Mouse (Mus musculus): Measurements from ENCODE around the gene Socs1. TPM values are rescaled to one million over a fixed set of nuclear protein-coding genes. Genes with fewer than 3 reads are reported as not detected.
A peak's percentile ranks its signal among the peaks of the same experiment; 100 is the strongest.

Socs1 gene
- polyA plus RNA-seq, 1 experiment from 2014 or later, result 4.2 TPM

DNA sequence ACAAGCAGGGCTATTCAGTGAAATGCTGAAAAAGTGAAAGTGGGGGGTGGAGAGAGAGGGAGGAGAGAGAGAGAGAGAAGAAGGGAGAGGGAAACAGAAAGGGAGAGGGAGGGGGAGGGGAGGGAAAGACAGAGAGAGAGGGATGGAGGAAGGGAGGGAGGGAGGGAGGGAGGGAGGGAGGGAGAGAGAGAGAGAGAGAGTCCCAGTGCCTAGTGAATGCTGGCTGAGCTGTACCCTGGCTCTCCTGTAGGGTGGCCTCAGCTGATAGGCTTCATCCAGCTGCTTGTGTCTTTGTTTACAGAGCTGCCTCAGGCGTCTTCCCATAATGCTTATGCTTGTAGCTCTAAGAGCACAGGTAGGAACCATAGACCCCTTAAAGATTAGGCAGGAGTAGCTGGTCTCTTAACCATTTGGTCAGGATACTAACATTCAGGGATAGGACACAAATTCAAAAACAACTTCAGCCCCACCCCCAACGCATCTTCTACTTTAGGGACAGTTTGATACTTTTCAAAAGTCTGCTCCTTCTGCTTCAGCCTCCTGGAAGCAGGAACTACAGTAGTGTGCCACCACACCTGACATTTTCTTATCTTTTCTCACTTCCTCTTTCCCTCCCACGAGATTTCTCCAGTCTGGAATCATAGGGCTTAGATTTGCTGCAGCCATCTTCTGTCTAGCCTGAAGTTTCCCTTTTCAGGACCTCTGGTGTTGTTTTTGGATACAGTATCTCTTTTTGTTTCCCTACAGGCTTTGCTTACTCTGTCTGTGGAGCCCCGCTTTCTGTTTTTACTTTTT is 14.6 kb downstream of the Socs1 start:
- Histone ChIP-seq H3K9me3 (no peaks in the 10 kb centered on the region), H3K27ac (replicated peaks) (no peak overlapping the region), H3K27me3 (replicated peaks; ENCODE audit: low read depth, poor library complexity, severe bottlenecking) (0 out of 2 replicates have a peak, but pooled peaks cover 7% of the 10 kb centered on the region), H3K4me1 (peaks cover 21% of the 10 kb centered on the region), H3K4me3 (no peak overlapping the region), H3K36me3 (replicated peaks) (no peaks in the 10 kb centered on the region)
- peak; percentile 27 for DNase-seq (ENCODE audit: low spot score)
- WGBS, result 48% methylated on average over 4 of the region's 4 CpGs

DNA sequence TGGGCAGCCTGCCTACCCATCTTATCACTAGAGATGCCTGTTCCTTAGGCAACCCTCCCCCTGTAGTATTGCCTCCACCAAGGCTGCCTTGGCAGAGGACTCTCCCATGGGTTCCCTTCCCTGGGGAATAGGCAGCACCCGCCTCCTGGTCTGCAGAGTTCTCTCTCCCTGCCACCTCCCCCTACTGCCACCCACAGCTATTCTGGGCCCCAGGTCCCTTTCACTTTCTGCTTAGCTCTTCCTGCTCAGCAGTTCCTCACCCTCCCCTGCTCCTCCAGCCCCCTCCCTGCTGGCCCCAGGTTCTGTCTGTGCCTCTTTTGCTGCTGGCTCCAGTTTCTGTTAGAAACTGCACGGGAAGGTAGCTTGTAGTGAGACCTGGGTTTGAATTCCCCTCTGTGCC is 15.7 kb downstream of the Socs1 start:
- 0 out of 2 replicates have a peak, but pooled peaks cover 7% of the 10 kb centered on the region for H3K27me3 ChIP-seq (replicated peaks; ENCODE audit: low read depth, poor library complexity, severe bottlenecking)
- H3K4me1 ChIP-seq, result peaks cover 21% of the 10 kb centered on the region
- H3K4me3 ChIP-seq, result no peak overlapping the region
- H3K27ac ChIP-seq (replicated peaks), result no peak overlapping the region
- H3K9me3 ChIP-seq, result no peaks in the 10 kb centered on the region
- H3K36me3 ChIP-seq (replicated peaks), result no peaks in the 10 kb centered on the region
- DNase-seq (ENCODE audit: low spot score), result no peak
- WGBS, result 28% methylated on average over 2 of the region's 2 CpGs

DNA sequence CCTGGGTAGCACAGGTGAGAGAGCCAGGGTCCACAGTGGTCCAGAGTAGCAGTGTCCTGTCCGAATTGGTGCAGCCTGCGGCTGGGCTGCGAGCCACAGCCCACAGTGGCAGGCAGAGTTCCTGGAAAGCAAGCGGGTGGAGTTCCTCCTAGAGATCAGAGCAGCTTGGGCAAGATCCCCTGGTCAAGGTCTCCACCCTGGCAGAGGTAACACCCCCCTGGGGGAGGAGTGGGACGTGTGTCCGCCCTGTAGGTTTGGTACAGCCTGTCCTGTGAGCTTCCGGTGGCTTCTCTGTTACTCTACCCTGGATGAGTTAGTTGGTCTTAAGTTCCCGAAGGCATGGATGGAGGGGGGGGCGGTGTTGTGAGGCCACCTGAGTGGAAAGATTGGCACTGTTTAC is 16.5 kb downstream of the Socs1 start:
- no peaks in the 10 kb centered on the region for H3K36me3 ChIP-seq (replicated peaks)
- no peak for DNase-seq (ENCODE audit: low spot score)
- 55% methylated on average over 9 of the region's 9 CpGs for WGBS
- no peaks in the 10 kb centered on the region for H3K9me3 ChIP-seq
- peaks cover 21% of the 10 kb centered on the region for H3K4me1 ChIP-seq
- H3K4me3 ChIP-seq, result no peak overlapping the region
- H3K27me3 ChIP-seq (replicated peaks; ENCODE audit: low read depth, poor library complexity, severe bottlenecking), result 0 out of 2 replicates have a peak, but pooled peaks cover 7% of the 10 kb centered on the region
- H3K27ac ChIP-seq (replicated peaks), result no peak overlapping the region

DNA sequence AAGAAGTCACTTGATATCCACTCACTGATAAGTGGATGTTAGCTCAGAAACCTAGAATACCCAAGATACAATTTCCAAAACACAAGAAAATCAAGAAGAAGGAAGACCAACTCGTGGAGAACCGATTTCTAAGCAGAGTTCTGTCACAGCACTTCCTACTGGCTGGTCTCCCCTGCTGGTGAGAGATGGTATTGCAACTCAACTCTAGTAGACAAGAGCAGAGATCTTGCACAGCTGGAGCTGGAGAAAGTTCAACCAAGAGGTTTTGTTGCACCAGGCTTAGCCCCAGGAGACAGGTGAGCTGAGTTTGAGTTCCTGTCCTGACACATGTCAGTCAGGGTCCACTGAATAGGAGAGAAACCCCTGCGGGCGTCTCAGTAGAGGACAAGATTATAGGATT is 18.2 kb downstream of the Socs1 start:
- WGBS, result 47% methylated on average over 4 of the region's 4 CpGs

DNA sequence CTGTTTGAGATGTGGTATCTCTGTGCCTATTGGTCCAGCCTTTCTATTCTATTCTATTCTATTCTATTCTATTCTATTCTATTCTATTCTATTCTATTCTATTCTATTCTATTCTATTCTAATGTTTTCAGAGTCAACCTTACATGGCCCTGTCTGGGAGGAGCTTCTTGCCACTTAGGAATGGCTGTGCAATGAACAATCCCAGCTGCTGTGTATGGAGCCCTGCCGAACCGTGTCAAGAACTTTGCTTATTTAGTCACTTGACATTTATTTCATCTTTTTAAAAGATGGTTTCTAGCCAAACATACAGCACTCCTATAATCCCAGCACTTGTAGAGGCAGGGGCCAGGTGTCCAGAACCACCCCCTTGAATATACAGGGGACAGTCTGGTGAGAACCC is 21.0 kb downstream of the Socs1 start:
- no peak for DNase-seq (ENCODE audit: low spot score)
- H3K4me3 ChIP-seq, result no peak overlapping the region
- WGBS, result 80% methylated on average over 2 of the region's 2 CpGs

More for the DNA sequence above, 18.2 kb downstream of the Socs1 start:
- peaks cover 21% of the 10 kb centered on the region for H3K4me1 ChIP-seq
- H3K27ac ChIP-seq (replicated peaks), result no peak overlapping the region
- H3K36me3 ChIP-seq (replicated peaks), result no peaks in the 10 kb centered on the region
- H3K4me3 ChIP-seq, result no peak overlapping the region
- peaks cover 7% of the 10 kb centered on the region; the same call in 1 of the 2 replicates for H3K27me3 ChIP-seq (replicated peaks; ENCODE audit: low read depth, poor library complexity, severe bottlenecking)
- no peaks in the 10 kb centered on the region for H3K9me3 ChIP-seq
- DNase-seq (ENCODE audit: low spot score), result peak; percentile 67

DNA sequence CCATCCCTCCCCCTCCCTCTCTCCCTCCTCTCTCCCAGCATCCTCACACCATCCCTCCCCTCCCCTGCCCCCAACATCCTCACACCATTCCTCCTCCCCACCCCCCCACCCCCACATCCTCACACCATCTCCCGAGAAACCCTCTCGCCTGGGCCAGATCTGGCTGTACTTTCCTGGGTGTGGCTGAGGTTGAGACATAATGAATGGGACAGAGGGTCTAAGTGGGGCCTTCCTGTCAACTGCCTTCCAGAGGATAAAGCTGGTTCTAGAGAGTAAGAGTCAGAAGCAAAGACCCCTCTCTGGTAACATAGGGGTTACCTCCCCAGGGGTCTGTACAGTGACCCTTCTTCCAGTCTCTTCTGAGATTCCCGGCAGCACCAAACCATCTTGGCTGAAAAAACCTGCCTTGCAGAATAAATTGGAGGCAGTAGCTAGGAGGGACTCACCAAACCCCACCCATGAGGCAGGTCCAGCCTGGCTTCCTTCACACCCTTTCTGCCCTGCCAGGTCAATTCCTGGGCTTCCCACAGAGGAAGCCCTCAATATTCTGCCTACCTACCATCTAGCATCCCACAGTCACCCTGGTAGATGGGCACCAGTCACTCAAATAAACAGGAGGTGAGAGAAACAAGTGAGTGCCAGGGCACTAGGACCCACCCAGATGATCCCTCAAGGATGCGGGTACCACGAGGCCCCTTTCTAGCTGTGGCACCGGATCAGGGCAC is 21.6 kb downstream of the Socs1 start:
- H3K27me3 ChIP-seq (replicated peaks; ENCODE audit: low read depth, poor library complexity, severe bottlenecking), result no peaks in the 10 kb centered on the region; the same call in 1 of the 2 replicates
- WGBS, result 63% methylated on average over 6 of the region's 6 CpGs

More for the DNA sequence above, 21.0 kb downstream of the Socs1 start:
- Histone ChIP-seq H3K4me1 (peaks cover 10% of the 10 kb centered on the region), H3K27me3 (replicated peaks; ENCODE audit: low read depth, poor library complexity, severe bottlenecking) (peaks cover 2% of the 10 kb centered on the region; the same call in 1 of the 2 replicates), H3K36me3 (replicated peaks) (no peaks in the 10 kb centered on the region), H3K27ac (replicated peaks) (no peak overlapping the region), H3K9me3 (no peaks in the 10 kb centered on the region)

DNA sequence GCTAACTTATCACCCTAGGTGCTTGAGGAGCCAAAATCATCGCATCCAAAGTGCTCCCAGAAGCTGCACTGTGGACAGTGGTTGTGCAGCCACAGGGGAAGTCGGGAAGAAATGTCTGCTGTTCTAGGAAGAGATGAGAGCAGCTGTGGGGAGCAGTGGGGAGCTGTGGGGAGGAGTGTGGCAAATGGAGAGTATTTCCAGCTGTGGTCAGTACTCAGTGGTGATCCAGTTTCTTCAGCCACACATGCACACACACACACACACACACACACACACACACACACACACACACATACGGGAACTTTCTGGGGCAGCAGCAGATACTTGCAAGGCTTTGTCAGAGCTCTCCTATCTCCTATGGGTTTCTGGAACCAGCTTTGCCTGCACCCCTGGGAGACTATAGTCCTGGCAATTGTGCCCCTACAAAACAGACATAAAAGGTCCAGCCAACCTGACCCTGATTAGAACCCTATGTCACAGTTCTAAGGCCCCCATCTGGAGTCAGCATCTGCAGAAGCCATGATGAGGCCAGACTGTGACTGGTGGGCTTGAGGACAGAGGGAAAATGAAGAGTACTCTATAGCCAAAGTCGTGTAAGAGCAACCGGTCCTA is 22.7 kb downstream of the Socs1 start:
- 76% methylated on average over 5 of the region's 5 CpGs for WGBS
- no peak overlapping the region for H3K4me3 ChIP-seq

More for the DNA sequence above, 21.6 kb downstream of the Socs1 start:
- Histone ChIP-seq H3K4me1 (peaks cover 8% of the 10 kb centered on the region), H3K9me3 (no peaks in the 10 kb centered on the region), H3K36me3 (replicated peaks) (no peaks in the 10 kb centered on the region), H3K4me3 (no peak overlapping the region), H3K27ac (replicated peaks) (no peak overlapping the region)
- DNase-seq (ENCODE audit: low spot score), result no peak

DNA sequence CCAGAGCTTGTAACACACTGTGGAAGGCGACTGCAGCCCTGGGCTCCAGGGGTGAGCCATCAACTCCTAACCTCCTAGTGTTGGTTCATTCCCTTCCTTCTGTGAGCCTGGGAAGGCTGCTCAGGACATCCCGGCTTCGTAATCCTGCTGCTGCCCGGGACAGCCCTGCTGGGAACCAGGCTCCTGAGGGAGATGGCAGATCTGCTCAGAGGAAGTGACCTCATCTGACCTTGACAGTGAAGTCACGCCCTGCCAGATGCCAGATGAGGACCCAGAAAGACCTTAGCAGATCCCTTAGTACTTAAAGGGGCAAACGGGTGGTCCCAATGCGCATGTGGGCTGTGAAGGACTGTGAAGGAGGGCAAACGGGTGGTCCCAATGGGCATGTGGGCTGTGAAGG is 24.2 kb downstream of the Socs1 start:
- peaks cover 8% of the 10 kb centered on the region for H3K4me1 ChIP-seq
- H3K27ac ChIP-seq (replicated peaks), result no peak overlapping the region
- no peaks in the 10 kb centered on the region; the same call in 1 of the 2 replicates for H3K27me3 ChIP-seq (replicated peaks; ENCODE audit: low read depth, poor library complexity, severe bottlenecking)
- H3K36me3 ChIP-seq (replicated peaks), result no peaks in the 10 kb centered on the region
- no peaks in the 10 kb centered on the region for H3K9me3 ChIP-seq
- no peak overlapping the region for H3K4me3 ChIP-seq
- 59% methylated on average over 8 of the region's 8 CpGs for WGBS
- no peak for DNase-seq (ENCODE audit: low spot score)

More for the DNA sequence above, 22.7 kb downstream of the Socs1 start:
- Histone ChIP-seq H3K27ac (replicated peaks) (no peak overlapping the region), H3K27me3 (replicated peaks; ENCODE audit: low read depth, poor library complexity, severe bottlenecking) (no peaks in the 10 kb centered on the region; the same call in 1 of the 2 replicates), H3K36me3 (replicated peaks) (no peaks in the 10 kb centered on the region), H3K9me3 (no peaks in the 10 kb centered on the region), H3K4me1 (peaks cover 8% of the 10 kb centered on the region)
- DNase-seq (ENCODE audit: low spot score), result no peak

DNA sequence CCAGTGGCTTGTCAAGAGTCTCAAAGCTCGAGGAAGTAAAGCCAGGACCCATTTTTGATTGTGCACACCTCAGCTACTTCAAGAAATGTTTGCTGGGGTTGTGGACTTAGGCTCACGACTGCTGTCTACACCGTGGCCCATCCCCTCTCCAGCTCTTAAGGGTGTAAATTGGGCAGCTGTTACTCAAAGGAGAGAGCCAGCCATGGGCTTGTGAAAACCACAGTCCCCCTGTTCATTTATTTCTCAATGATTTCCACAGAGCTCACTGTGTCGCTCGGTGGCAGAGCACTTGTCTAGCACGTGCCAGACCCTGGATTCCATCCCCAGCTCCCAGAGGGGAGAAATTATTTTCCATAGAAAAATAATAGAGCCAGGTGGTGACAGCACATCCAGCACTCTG is 29.2 kb downstream of the Socs1 start:
- Histone ChIP-seq H3K9me3 (no peaks in the 10 kb centered on the region), H3K4me1 (peaks cover 9% of the 10 kb centered on the region), H3K27me3 (replicated peaks; ENCODE audit: low read depth, poor library complexity, severe bottlenecking) (no peaks in the 10 kb centered on the region; the same call in 1 of the 2 replicates), H3K36me3 (replicated peaks) (no peaks in the 10 kb centered on the region), H3K27ac (replicated peaks) (no peak overlapping the region), H3K4me3 (no peak overlapping the region)
- WGBS, result 76% methylated on average over 6 of the region's 6 CpGs
- no peak for DNase-seq (ENCODE audit: low spot score)

DNA sequence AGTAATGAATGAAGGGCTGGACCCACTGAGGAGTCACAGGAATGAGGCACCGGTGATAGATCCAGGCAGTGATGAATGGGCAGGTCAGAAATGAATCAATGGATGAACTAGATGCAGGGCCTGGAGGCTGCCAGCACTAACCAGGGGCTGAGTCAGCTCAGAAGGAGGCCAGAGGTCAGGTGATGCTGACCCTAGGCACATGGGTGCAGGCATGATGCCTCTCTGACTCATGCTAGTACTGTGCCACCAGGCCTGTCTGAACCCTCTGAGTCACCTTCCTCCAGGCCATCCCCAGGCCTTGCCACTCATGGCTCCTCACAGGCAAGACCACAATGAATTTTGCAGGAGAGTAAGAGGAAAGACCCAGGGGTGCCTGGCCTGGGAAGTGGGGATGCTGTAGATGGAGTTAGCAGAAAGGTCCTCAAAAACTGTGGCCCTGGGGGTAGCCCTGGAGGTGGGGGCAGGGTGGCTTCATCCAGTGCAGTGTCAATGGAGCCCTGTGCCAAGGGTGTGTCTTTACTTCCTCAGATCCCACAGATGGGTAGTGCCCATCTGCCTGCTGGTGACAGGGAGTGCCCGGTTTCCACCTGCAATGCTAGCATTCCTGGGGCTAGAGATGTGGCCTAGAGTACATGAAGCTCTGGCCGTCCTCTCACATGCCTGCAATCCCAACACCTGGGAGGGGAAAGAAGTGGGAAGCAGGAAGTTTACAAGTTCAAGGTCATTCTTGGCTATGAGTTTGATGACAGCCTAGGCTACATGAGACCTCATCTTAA is 30.6 kb downstream of the Socs1 start:
- Histone ChIP-seq H3K27ac (replicated peaks) (no peak overlapping the region), H3K4me1 (peaks cover 5% of the 10 kb centered on the region; the same call in 1 of the 2 replicates), H3K27me3 (replicated peaks; ENCODE audit: low read depth, poor library complexity, severe bottlenecking) (no peaks in the 10 kb centered on the region; the same call in 1 of the 2 replicates), H3K36me3 (replicated peaks) (no peaks in the 10 kb centered on the region), H3K9me3 (no peaks in the 10 kb centered on the region), H3K4me3 (no peak overlapping the region)
- 81% methylated on average over 3 of the region's 3 CpGs for WGBS
- DNase-seq (ENCODE audit: low spot score), result no peak

DNA sequence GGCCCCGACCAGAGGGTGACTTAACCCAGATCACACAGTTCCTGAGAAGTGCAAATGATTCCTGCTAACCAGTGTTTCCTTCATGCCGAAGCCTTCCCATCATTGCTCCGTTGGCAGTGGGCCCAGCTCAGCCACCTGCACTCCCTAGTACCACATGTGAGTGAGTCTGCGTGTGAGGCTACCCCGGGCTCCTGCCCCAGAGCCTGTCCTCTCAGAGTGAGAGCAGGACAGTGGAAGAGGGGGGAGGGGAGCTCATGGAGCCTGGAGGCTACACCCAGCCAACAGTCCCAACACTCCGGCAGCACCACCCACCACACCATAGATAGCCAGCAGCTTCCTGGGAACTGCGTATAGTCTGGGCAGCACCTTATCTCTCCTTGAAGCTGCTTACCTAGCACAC is 35.5 kb downstream of the Socs1 start:
- Histone ChIP-seq H3K36me3 (replicated peaks) (no peaks in the 10 kb centered on the region), H3K4me3 (no peak overlapping the region), H3K27me3 (replicated peaks; ENCODE audit: low read depth, poor library complexity, severe bottlenecking) (no peaks in the 10 kb centered on the region), H3K9me3 (no peaks in the 10 kb centered on the region), H3K4me1 (peaks cover 13% of the 10 kb centered on the region; the same call in 1 of the 2 replicates), H3K27ac (replicated peaks) (no peak overlapping the region; the same call in 1 of the 2 replicates)
- 72% methylated on average over 7 of the region's 7 CpGs for WGBS
- DNase-seq (ENCODE audit: low spot score), result no peak

DNA sequence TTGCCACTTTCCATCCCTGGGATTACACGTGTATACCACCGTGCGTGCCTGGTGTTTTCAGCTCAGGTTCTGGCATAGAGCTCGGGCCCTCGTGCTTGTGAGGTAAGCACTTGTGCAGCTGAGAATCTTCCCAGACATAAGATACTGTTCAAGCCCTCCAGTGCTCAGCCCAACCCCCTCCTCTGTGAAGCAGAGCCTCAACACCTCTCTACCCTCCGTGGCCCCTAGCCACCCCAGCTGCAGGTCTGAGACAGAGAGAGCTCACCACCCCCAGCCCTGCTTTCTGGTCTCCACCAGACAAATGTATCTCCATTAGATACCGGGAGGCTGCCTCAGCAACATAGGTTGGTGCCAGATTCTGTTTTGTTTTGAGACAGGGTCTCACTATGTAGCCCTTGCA is 36.1 kb downstream of the Socs1 start:
- Histone ChIP-seq H3K9me3 (no peaks in the 10 kb centered on the region), H3K27ac (replicated peaks) (no peak overlapping the region; the same call in 1 of the 2 replicates), H3K36me3 (replicated peaks) (no peaks in the 10 kb centered on the region), H3K27me3 (replicated peaks; ENCODE audit: low read depth, poor library complexity, severe bottlenecking) (no peaks in the 10 kb centered on the region), H3K4me1 (peaks cover 15% of the 10 kb centered on the region; the same call in 1 of the 2 replicates), H3K4me3 (no peak overlapping the region)
- 79% methylated on average over 7 of the region's 7 CpGs for WGBS
- no peak for DNase-seq (ENCODE audit: low spot score)
